ENCODE assay signal across 9 mouse cellular contexts in genomic region chr11:118792163-118792915, GRCm38 (mm10).
A peak's percentile ranks its signal among the peaks of the same experiment; 100 is the strongest.
DNase-seq lines count a peak whose midpoint lies in the region; ATAC-seq and TF ChIP-seq lines count a peak whose summit lies in the region.
"Had no signal": no experiment of that assay in that cellular context is flagged by ENCODE, and none has a peak within 500 bp of the region (broad histone marks: within the 10 kb centered on the region; RNA-seq: fewer than 3 reads in every experiment).

No protein-coding gene starts in this region.

- H3K27ac ChIP-seq in cortical plate, adult 2 months (ENCODE audit: insufficient read depth, low read length), result peak overlapping the region; percentile 97
- peak overlapping the region; percentile 86 for H3K27ac ChIP-seq in forebrain, embryonic 11.5 days (ENCODE audit: low read depth, low read length)
- H3K27ac ChIP-seq in layer of hippocampus, adult 2 months, result peak overlapping the region; percentile 97
- peak overlapping the region; percentile 87 for H3K27ac ChIP-seq in midbrain, postnatal 0 days (ENCODE audit: low read depth, low read length)
- H3K27ac ChIP-seq in kidney, adult 2 months (ENCODE audit: insufficient read depth, low read depth, low read length), result no peak overlapping the region

- 0 out of 2 replicates have a peak, but pooled peaks have one; percentile 39 for TF ChIP-seq POLR2A in cortical plate, adult 2 months (IDR thresholded peaks at IDR 0.05; ENCODE audit: extremely low read depth, insufficient read depth, low read length)
- no peak for TF ChIP-seq POLR2A in kidney, adult 2 months (IDR thresholded peaks at IDR 0.05; ENCODE audit: low read depth, low read length)

- peaks cover 34% of the 10 kb centered on the region for H3K4me1 ChIP-seq in cortical plate, adult 2 months (ENCODE audit: control insufficient read depth, insufficient read depth, low read length)
- peaks cover 10% of the 10 kb centered on the region; the same call in 1 of the 2 replicates for H3K4me1 ChIP-seq in forebrain, embryonic 11.5 days (replicated peaks; ENCODE audit: control insufficient read depth, insufficient read depth, low read length)
- peaks cover 42% of the 10 kb centered on the region for H3K4me1 ChIP-seq in midbrain, postnatal 0 days (ENCODE audit: insufficient read depth, low read length)
- no peaks in the 10 kb centered on the region for H3K4me1 ChIP-seq in kidney, adult 2 months (ENCODE audit: control insufficient read depth, insufficient read depth, low read length)

- H3K4me2 ChIP-seq in forebrain, embryonic 11.5 days (ENCODE audit: low read depth, low read length, severe bottlenecking), result no peak overlapping the region
- no peak overlapping the region for H3K4me2 ChIP-seq in midbrain, postnatal 0 days (ENCODE audit: low read depth, low read length, poor library complexity, severe bottlenecking)

- ATAC-seq in forebrain, embryonic 11.5 days (replicated peaks; ENCODE audit: low FRiP score), result no peak
- no peak for ATAC-seq in midbrain, postnatal 0 days (ENCODE audit: low FRiP score)
- ATAC-seq: lung, postnatal 0 days had no signal

- WGBS in forebrain, embryonic 11.5 days, result 84% methylated on average over 9 of the region's 9 CpGs
- 66% methylated on average over 9 of the region's 9 CpGs for WGBS in midbrain, postnatal 0 days
- 60% methylated on average over 9 of the region's 9 CpGs for WGBS in kidney, adult 2 months

- H3K27me3 ChIP-seq in forebrain, embryonic 11.5 days (ENCODE audit: control insufficient read depth, insufficient read depth, low read length), result no peaks in the 10 kb centered on the region
- no peaks in the 10 kb centered on the region for H3K27me3 ChIP-seq in midbrain, postnatal 0 days (ENCODE audit: insufficient read depth, low read length)
- H3K27me3 ChIP-seq in kidney, adult 2 months (replicated peaks; ENCODE audit: control insufficient read depth, insufficient read depth, low read length), result no peaks in the 10 kb centered on the region

- no peaks in the 10 kb centered on the region; the same call in 1 of the 2 replicates for H3K9me3 ChIP-seq in forebrain, embryonic 11.5 days (ENCODE audit: control insufficient read depth, low read length)
- H3K9me3 ChIP-seq in midbrain, postnatal 0 days (ENCODE audit: low read length), result no peaks in the 10 kb centered on the region

- H3K9ac ChIP-seq in forebrain, embryonic 11.5 days (ENCODE audit: low read length), result no peak overlapping the region; the same call in 1 of the 2 replicates
- H3K9ac ChIP-seq in midbrain, postnatal 0 days (replicated peaks; ENCODE audit: low read length, poor library complexity, severe bottlenecking), result peak overlapping the region; percentile 37; the same call in 1 of the 2 replicates

- TF ChIP-seq CTCF in cortical plate, adult 2 months (IDR thresholded peaks at IDR 0.05; ENCODE audit: extremely low read depth, insufficient read depth, low read length), result no peak
- TF ChIP-seq CTCF in layer of hippocampus, adult 2 months (conservative IDR thresholded peaks at IDR 0.05), result no peak
- no peak for TF ChIP-seq CTCF in midbrain, postnatal 0 days (IDR thresholded peaks at IDR 0.05)
- TF ChIP-seq CTCF in kidney, adult 2 months (conservative IDR thresholded peaks at IDR 0.05; ENCODE audit: insufficient read depth, insufficient read length, low read depth, low read length), result no peak

- H3K36me3 ChIP-seq in forebrain, embryonic 11.5 days (ENCODE audit: control insufficient read depth, insufficient read depth, low read length), result no peaks in the 10 kb centered on the region
- peaks cover 3% of the 10 kb centered on the region; the same call in 1 of the 2 replicates for H3K36me3 ChIP-seq in midbrain, postnatal 0 days (ENCODE audit: insufficient read depth, low read length)
- H3K36me3 ChIP-seq in kidney, adult 2 months (ENCODE audit: control insufficient read depth, insufficient read depth, low read length), result no peaks in the 10 kb centered on the region

- H3K4me3 ChIP-seq in cortical plate, adult 2 months (ENCODE audit: insufficient read depth, low read length), result no peak overlapping the region
- no peak overlapping the region for H3K4me3 ChIP-seq in forebrain, embryonic 11.5 days (ENCODE audit: low read depth, low read length)
- H3K4me3 ChIP-seq in layer of hippocampus, adult 2 months, result no peak overlapping the region; the same call in 1 of the 2 replicates
- no peak overlapping the region for H3K4me3 ChIP-seq in midbrain, postnatal 0 days (ENCODE audit: low read depth, low read length)
- H3K4me3 ChIP-seq in kidney, adult 2 months (ENCODE audit: insufficient read depth, low read depth, low read length), result no peak overlapping the region

- DNase-seq in forebrain, embryonic 11.5 days (ENCODE audit: low spot score), result no peak
- DNase-seq in layer of hippocampus, adult 2 months (ENCODE audit: low spot score in 2 of 2), result peak; percentile 78 to 84
- no peak for DNase-seq in midbrain, postnatal 0 days (ENCODE audit: low spot score)
- no peak for DNase-seq in kidney, adult 2 months
- DNase-seq in lung, postnatal 36 days, result no peak
- no peak for DNase-seq in kidney, adult 8-10 months
- DNase-seq: kidney, postnatal 36 days had no signal

Comparison
In these comparisons a context has a peak if more than half of its experiments do, and no peak if none do; other contexts are left out.
1. DNase-seq: peak in layer of hippocampus, adult 2 months (2 of 2); none in forebrain, embryonic 11.5 days (single experiment), midbrain, postnatal 0 days (single experiment), kidney, adult 2 months (single experiment), lung, postnatal 36 days (single experiment) and kidney, adult 8-10 months (0 of 2).